Mouse (Mus musculus): ENCODE measurements around the gene Naa35.
"Not testable (repeated sequence)": the region's sequence is repeated elsewhere in the genome, so short reads cannot be mapped to it uniquely, and the experiment has no call there.

Naa35 gene

GRCm38 (mm10) chr13:59580954-59581353 lies 4.1 kb upstream of the Naa35 start:
- no peak for DNase-seq (ENCODE audit: low spot score in 2 of 2)

- peak in 1 of 2 experiments; percentile 47 for DNase-seq (ENCODE audit: low spot score in 2 of 2)
Measured at GRCm38 (mm10) chr13:59584481-59584880, 578 bp upstream of the Naa35 start.

GRCm38 (mm10) chr13:59585648-59586005 lies 568 bp downstream of the Naa35 start:
- peak in 1 of 2 experiments; percentile 26 for DNase-seq (ENCODE audit: low spot score in 2 of 2)

GRCm38 (mm10) chr13:59587201-59587600 lies 2.1 kb downstream of the Naa35 start:
- DNase-seq (ENCODE audit: low spot score in 2 of 2) = no peak

- no peak for DNase-seq (ENCODE audit: low spot score in 2 of 2)
Measured at GRCm38 (mm10) chr13:59589672-59590071, 4.6 kb downstream of the Naa35 start.

GRCm38 (mm10) chr13:59590691-59591090 lies 5.6 kb downstream of the Naa35 start:
- no peak for DNase-seq (ENCODE audit: low spot score in 2 of 2)

DNA sequence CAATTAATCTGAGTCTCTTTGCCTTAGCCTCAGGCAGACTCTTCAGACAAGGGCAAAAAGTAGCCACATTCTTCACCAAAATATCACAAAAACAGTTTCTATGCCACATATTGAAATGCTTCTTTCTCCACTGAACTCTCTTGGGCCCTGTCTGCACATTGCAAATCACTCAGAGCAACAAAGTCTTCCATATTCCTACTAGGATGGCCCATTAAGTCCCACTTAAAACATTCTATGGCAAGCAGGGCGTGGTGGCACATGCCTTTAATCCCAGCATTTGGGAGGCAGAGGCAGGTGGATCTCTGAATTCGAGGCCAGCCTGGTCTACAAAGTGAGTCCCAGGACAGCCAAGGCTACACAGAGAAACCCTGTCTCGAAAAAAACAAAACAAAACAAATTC lies 7.0 kb downstream of the Naa35 start:
- DNase-seq (ENCODE audit: low spot score in 2 of 2) = not testable (repeated sequence)

GRCm38 (mm10) chr13:59592630-59593029 lies 7.6 kb downstream of the Naa35 start:
- no peak for DNase-seq (ENCODE audit: low spot score in 2 of 2)

DNA sequence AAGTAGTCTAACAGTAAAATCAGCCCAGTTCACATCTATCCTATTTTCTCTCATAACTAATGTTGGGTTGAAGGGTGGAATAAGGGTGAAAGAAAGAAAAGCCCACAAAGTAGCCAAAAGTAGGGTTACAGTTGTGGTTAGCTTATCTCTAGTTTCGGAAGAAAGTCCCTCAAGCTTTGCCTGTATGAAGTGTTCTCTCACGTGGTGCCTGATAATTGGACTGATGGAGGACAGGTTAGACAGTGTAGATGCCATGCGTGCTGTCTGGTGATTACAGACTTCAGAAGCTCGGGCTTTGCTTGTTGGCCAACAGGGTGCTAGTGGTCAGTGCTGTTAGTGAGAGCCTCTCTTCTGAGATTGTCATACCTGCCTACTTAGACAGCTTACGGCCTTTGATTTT lies 18.0 kb downstream of the Naa35 start:
- no peak for DNase-seq (ENCODE audit: low spot score in 2 of 2)

- no peak for DNase-seq (ENCODE audit: low spot score in 2 of 2)
Measured at GRCm38 (mm10) chr13:59604511-59604910, 19.5 kb downstream of the Naa35 start.

GRCm38 (mm10) chr13:59605221-59605922 lies 20.3 kb downstream of the Naa35 start:
- no peak for DNase-seq (ENCODE audit: low spot score in 2 of 2)

DNA sequence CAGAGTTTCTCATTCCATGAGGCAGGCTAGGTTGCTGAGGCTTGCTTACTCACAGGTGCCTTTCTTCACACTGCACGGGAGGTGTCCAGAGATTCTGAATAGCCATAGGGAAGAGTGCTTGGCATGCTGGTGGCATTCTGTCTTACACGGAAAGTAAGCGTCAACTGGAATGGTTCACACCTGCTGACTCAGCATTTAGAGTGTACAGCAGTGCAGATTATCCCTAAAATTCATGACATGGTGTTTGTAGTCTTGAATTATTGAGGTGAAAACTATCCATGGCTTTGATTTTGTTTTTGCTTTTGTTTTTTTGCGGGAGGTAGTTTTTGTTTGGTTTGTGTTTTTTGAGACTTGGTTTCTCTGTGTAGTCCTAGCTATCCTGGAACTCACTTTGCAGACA lies 24.8 kb downstream of the Naa35 start:
- no peak for DNase-seq (ENCODE audit: low spot score in 2 of 2)

GRCm38 (mm10) chr13:59610437-59610836 lies 25.4 kb downstream of the Naa35 start:
- DNase-seq (ENCODE audit: low spot score in 2 of 2) = no peak

GRCm38 (mm10) chr13:59613868-59614267 lies 28.8 kb downstream of the Naa35 start:
- DNase-seq (ENCODE audit: low spot score in 2 of 2) = no peak

DNA sequence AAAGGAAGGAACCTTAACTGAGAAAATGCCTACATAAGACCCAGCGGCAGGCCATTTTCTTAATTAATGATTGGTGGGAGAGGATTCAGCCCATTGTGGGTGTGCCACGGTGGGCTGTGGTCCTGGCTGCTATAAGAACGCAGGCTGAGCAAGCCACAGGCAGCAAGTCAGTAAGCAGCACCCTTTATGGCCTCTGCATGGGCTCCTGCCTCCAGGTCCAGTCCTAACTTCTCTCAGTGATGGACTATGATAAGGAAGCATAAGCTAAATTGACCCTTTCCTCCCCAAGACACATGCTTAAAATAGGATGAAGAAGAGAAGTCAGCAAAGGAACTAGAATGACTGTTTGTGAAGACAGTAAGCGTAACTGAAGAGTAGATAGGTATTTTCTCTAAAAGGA lies 30.1 kb downstream of the Naa35 start:
- no peak for DNase-seq (ENCODE audit: low spot score in 2 of 2)

DNA sequence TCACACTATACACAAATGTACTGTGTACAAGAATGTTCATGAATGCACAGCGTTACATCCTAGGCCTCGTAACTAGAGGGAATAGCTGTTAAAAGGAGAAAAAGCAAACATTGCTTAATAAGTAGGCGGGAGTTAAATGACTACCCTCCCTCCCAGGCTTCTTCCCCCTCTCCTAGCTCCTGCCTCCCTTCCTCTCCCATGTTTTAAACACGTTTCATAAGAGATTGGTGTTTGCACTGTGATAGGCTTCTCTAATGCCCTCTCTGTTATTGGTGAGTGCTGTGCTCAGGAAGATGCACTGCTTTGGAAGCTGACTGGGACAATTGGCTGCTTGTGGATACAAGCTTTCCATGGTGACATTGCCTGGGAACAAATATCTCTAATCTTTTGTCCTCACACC lies 30.5 kb downstream of the Naa35 start:
- no peak for DNase-seq (ENCODE audit: low spot score in 2 of 2)

- no peak for DNase-seq (ENCODE audit: low spot score in 2 of 2)
Measured at GRCm38 (mm10) chr13:59618463-59618862, 33.4 kb downstream of the Naa35 start.

- DNase-seq (ENCODE audit: low spot score in 2 of 2) = no peak
Measured at GRCm38 (mm10) chr13:59621643-59622489, 36.8 kb downstream of the Naa35 start.

- DNase-seq (ENCODE audit: low spot score in 2 of 2) = no peak
Measured at GRCm38 (mm10) chr13:59624389-59624788, 39.3 kb downstream of the Naa35 start.

- DNase-seq (ENCODE audit: low spot score in 2 of 2) = no peak
Measured at GRCm38 (mm10) chr13:59624903-59625302, 39.8 kb downstream of the Naa35 start.

DNA sequence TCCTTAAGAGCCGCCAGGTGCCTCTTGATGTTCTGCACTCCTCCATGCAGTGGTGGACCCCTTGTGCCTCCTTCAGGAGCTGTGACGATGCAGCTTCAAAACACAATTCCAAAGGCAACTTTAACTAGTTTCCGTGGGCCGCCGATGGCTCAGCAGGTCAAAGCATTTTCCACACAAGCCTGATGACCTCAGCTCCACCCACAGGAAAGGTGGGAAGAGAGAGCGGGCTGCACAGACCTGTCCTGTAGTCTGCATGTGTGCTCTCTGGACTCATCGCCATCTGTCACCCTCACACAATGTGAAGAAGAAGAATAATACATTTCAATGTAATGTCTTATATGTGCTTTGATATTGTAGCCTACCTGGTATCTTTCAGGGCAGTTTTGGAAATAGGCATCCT lies 41.7 kb downstream of the Naa35 start:
- DNase-seq (ENCODE audit: low spot score in 2 of 2) = no peak

GRCm38 (mm10) chr13:59634637-59635036 lies 49.6 kb downstream of the Naa35 start:
- DNase-seq (ENCODE audit: low spot score in 2 of 2) = no peak

DNA sequence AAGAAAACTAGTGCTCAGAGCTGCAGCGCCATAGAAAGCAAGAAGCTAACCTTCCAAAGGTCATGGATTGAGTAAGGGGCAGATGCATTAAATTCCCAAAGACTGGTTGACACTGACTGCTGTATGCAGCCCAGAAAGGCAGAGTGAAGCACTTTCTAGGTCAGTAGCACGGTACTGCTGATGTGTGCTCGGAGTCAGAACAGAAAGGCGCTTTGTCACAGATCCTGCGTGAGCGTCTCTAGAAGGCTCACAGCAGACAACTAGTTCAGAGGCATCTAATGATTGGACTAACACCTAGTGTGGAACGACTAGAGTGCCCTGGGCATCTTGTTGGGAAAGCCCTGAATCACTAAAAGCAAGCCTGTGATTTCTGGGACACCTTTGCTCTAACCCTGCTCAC lies 52.7 kb downstream of the Naa35 start:
- DNase-seq (ENCODE audit: low spot score in 2 of 2) = no peak

Measured in cerebellum, postnatal 4 days (tissue).